Mouse (Mus musculus): ENCODE measurements at regions not wholly inside any gene's neighbourhood (a gene's known extent, or its start where the extent isn't known, plus 50 kb on each side); places are given as distances from the start of the nearest gene placed in this dataset.

DNA sequence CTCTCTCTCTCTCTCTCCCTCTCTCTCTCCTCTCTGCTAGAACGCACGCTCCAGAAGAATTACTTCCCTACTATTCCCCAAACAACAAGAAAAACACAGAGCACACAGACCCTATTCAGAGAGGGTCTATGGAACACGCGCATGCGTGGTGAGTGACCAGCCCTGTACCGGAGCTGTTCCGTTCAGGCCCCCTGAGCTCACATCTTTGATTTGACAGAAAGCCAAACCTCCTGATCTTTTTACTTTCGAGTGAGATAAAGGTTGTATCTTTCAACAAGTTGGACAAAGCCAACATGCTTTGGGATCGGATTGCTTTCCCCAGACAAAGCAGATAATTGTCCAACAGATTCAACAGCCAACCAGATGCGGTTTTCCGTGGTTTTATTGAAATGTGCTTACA, 320.9 kb downstream of the Agtpbp1 start:
- TF ChIP-seq CTCF (IDR thresholded peaks at IDR 0.05; ENCODE audit: low read depth, low read length), result no peak
- TF ChIP-seq POLR2A (IDR thresholded peaks at IDR 0.05; ENCODE audit: borderline replicate concordance, low read depth, low read length), result no peak

All from bone marrow macrophage, adult 2 months (primary cell).